Mouse (Mus musculus) central nervous system, embryonic 18 days (tissue): Measurements from ENCODE around the gene A730071L15Rik. TPM values are rescaled to one million over a fixed set of nuclear protein-coding genes. Genes with fewer than 3 reads are reported as not detected.

Source experiments
- polyA plus RNA-seq: library from polyadenylated mRNA; depleted of rRNA; stranded (reverse); fragments of >200 nt; gene quantifications from 2 replicates; pipeline ENCODE4 v1.2.3, GENCODE M21; 2012; rRNA removed

Gene A730071L15Rik
- polyA plus RNA-seq, result 0.09 and 0.11 TPM in 2 replicates

GRCm38 (mm10) chr11:6199410-6200086 is at the start of gene A730071L15Rik:
Gene A730071L15Rik, plus strand, starts transcription at chr11:6200029.

GRCm38 (mm10) chr11:6200087-6200569 is 299 bp downstream of the A730071L15Rik start, which contains the start of gene Nudcd3:
Gene Nudcd3, minus strand, starts transcription at chr11:6200415.

GRCm38 (mm10) chr11:6230012-6230411 is 30.2 kb downstream of the A730071L15Rik start, which contains the start of gene Npc1l1:
Gene Npc1l1, minus strand, starts transcription at chr11:6230143.

Other genes starting within 250 kb of the A730071L15Rik start
- 6.3 and 6.9 TPM in 2 replicates for gene Gck, start 249.9 kb upstream of the A730071L15Rik start, polyA plus RNA-seq
- 91.4 and 98.4 TPM in 2 replicates for gene Ykt6, start 244.3 kb upstream of the A730071L15Rik start, polyA plus RNA-seq
- 247 and 282 TPM in 2 replicates for gene Camk2b, start 133.7 kb upstream of the A730071L15Rik start, polyA plus RNA-seq
- gene Nudcd3, start 386 bp downstream of the A730071L15Rik start, polyA plus RNA-seq, result 75.0 and 77.9 TPM in 2 replicates
- 0.22 and 0.23 TPM in 2 replicates for gene Npc1l1, start 30.1 kb downstream of the A730071L15Rik start, polyA plus RNA-seq
- gene Ddx56, start 67.7 kb downstream of the A730071L15Rik start, polyA plus RNA-seq, result 48.9 and 51.0 TPM in 2 replicates
- gene Tmed4, start 74.8 kb downstream of the A730071L15Rik start, polyA plus RNA-seq, result 142 and 143 TPM in 2 replicates
- 65.8 and 69.8 TPM in 2 replicates for gene Ogdh, start 91.6 kb downstream of the A730071L15Rik start, polyA plus RNA-seq
- 54.5 and 82.1 TPM in 2 replicates for gene Zmiz2, start 189.0 kb downstream of the A730071L15Rik start, polyA plus RNA-seq
- 3,203 and 3,709 TPM in 2 replicates for gene Ppia, start 215.4 kb downstream of the A730071L15Rik start, polyA plus RNA-seq
- gene H2afv, start 244.4 kb downstream of the A730071L15Rik start, polyA plus RNA-seq, result 140 and 150 TPM in 2 replicates